Mouse (Mus musculus): ENCODE measurements at regions not wholly inside any gene's neighbourhood (a gene's known extent, or its start where the extent isn't known, plus 50 kb on each side); places are given as distances from the start of the nearest gene placed in this dataset.

DNA sequence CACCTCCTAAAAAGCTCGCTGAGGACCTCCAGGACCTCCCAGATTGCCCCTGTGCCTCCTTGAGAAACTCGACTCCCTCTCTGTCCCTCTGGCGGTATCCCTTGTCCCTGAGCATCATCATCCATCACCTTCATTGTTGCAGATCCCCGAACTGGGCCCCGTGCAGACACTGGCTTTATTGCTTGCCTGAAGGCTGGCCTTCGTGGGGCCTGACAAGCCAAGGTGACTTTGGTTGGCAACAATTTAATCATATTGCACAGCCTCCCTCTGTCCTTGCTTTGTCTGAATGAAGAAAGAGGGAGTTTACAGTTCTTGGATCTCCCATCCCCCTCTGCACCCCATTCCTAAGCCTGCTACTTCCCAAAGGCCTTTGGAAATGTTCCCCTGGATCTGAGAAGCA lies 78.3 kb upstream of the Ajap1 start:
- ATAC-seq (ENCODE audit: insufficient read depth) (no peak), DNase-seq (ENCODE audit: low read depth in 3 of 3, low spot score in 3 of 3) (no peak)
- H3K9me3 ChIP-seq (ENCODE audit: control insufficient read depth, low read length), result no peaks in the 10 kb centered on the region
- no peaks in the 10 kb centered on the region for H3K27me3 ChIP-seq (ENCODE audit: control insufficient read depth, insufficient read depth, low read length)
- H3K4me1 ChIP-seq (replicated peaks; ENCODE audit: control insufficient read depth in 2 of 2, insufficient read depth in 2 of 2, low read length in 1 of 2), result no peaks in the 10 kb centered on the region
- no peak overlapping the region for H3K4me2 ChIP-seq (ENCODE audit: low read depth)
- 40% methylated on average over 6 of the region's 6 CpGs for WGBS (ENCODE audit: insufficient replicate concordance)
- no peak overlapping the region for H3K27ac ChIP-seq
- H3K36me3 ChIP-seq (replicated peaks; ENCODE audit: control insufficient read depth, insufficient read depth, low read depth), result no peaks in the 10 kb centered on the region
- no peak overlapping the region for H3K4me3 ChIP-seq (ENCODE audit: insufficient read depth in 1 of 2, low read depth in 2 of 2, low read length in 2 of 2)
- H3K9ac ChIP-seq (replicated peaks), result no peak overlapping the region
- TF ChIP-seq EP300 (IDR thresholded peaks at IDR 0.05; ENCODE audit: low read depth) (no peak), CTCF (IDR thresholded peaks at IDR 0.05; ENCODE audit: low read depth) (no peak)

DNA sequence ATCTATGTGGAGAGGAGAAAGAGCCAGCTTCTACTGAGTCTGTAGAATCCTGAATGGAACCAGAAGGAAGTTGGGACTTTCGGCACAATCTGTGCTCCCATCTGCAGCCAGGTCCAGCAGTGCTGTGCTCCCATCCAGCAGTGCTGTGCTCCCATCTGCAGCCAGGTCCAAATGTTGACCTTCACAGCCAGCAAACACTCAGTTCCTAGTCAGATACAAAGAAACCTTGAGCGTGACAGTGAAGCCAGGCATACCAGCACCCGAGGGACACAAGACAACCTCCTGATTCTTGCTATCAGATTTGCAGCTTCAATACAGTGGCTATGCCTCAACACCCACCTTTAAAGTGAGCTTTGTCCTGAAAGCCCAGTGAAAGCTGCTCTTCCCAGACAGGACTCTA lies 79.4 kb upstream of the Ajap1 start:
- H3K9ac ChIP-seq (replicated peaks), result no peak overlapping the region
- no peaks in the 10 kb centered on the region for H3K36me3 ChIP-seq (replicated peaks; ENCODE audit: control insufficient read depth, insufficient read depth, low read depth)
- no peaks in the 10 kb centered on the region for H3K27me3 ChIP-seq (ENCODE audit: control insufficient read depth, insufficient read depth, low read length)
- H3K9me3 ChIP-seq (ENCODE audit: control insufficient read depth, low read length), result no peaks in the 10 kb centered on the region
- no peaks in the 10 kb centered on the region for H3K4me1 ChIP-seq (replicated peaks; ENCODE audit: control insufficient read depth in 2 of 2, insufficient read depth in 2 of 2, low read length in 1 of 2)
- no peak for DNase-seq (ENCODE audit: low read depth in 3 of 3, low spot score in 3 of 3)
- no peak overlapping the region for H3K27ac ChIP-seq
- H3K4me2 ChIP-seq (ENCODE audit: low read depth), result no peak overlapping the region
- H3K4me3 ChIP-seq (ENCODE audit: insufficient read depth in 1 of 2, low read depth in 2 of 2, low read length in 2 of 2), result no peak overlapping the region
- TF ChIP-seq EP300 (IDR thresholded peaks at IDR 0.05; ENCODE audit: low read depth), result no peak
- no peak for TF ChIP-seq CTCF (IDR thresholded peaks at IDR 0.05; ENCODE audit: low read depth)
- 65% methylated on average over 3 of the region's 3 CpGs for WGBS (ENCODE audit: insufficient replicate concordance)
- ATAC-seq (ENCODE audit: insufficient read depth), result no peak

DNA sequence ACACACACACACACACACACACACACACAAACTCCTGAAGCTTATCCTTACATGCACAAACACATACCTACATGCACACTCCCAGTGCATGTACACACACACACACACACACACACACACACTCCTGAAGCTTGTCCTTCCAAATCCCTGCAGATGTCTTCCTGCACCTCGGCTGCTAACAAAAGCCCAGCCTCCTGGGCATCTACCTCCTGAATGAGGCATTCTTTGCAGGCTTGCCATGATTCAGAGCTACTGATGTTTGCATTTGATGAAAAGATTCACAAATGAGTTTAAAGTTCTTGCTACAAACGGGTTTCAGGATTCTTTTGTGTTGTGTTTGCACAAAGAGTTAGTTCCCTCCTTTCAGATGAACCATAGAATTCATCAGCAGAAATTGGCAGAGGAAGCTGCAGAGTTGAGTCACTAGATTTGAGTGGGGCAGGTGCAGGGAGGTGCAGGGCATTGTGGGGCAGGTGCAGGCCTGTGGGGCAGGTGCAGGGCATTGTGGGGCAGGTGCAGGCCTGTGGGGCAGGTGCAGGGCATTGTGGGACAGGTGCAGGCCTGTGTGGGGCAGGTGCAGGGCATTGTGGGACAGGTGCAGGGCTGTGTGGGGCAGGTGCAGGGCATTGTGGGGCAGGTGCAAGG lies 84.8 kb upstream of the Ajap1 start:
- Histone ChIP-seq H3K4me2 (ENCODE audit: low read depth) (no peak overlapping the region), H3K27me3 (ENCODE audit: control insufficient read depth, insufficient read depth, low read length) (no peaks in the 10 kb centered on the region), H3K36me3 (replicated peaks; ENCODE audit: control insufficient read depth, insufficient read depth, low read depth) (no peaks in the 10 kb centered on the region), H3K27ac (no peak overlapping the region), H3K9me3 (ENCODE audit: control insufficient read depth, low read length) (no peaks in the 10 kb centered on the region), H3K4me3 (ENCODE audit: insufficient read depth in 1 of 2, low read depth in 2 of 2, low read length in 2 of 2) (no peak overlapping the region), H3K4me1 (replicated peaks; ENCODE audit: control insufficient read depth in 2 of 2, insufficient read depth in 2 of 2, low read length in 1 of 2) (no peaks in the 10 kb centered on the region), H3K9ac (replicated peaks) (no peak overlapping the region)
- 25% methylated on average over 2 of the region's 2 CpGs for WGBS (ENCODE audit: insufficient replicate concordance)
- TF ChIP-seq EP300 (IDR thresholded peaks at IDR 0.05; ENCODE audit: low read depth) (no peak), CTCF (IDR thresholded peaks at IDR 0.05; ENCODE audit: low read depth) (no peak)
- DNase-seq (ENCODE audit: low read depth in 3 of 3, low spot score in 3 of 3) (no peak), ATAC-seq (ENCODE audit: insufficient read depth) (no peak)

DNA sequence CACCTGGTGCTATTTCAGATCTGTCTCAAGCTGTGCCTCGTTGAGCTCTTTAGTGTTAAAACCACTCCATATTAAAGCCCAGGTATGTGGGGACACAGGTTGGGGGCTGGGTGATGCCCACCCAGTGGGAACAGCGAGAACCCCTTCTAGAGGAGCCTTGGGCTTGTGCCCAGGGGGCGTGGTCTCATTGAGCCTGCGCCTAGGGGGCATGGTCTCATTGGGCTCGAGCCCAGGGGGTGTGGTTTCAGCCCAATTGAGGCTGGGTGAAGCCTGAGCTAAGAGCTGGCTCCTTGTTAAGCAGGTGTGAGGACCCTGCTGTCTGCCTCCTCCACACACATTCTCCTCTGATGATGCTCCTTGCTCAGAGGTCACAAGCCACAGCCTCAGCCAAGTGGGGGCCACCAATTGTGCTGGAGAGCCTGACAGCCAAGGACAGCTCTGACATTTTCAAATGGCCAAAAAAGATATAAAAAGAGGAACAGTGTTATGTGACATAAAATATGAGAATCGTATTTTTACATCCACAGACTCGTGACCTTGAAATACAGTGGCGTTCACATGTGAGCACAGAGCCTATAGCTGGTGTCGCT lies 90.7 kb upstream of the Ajap1 start:
- TF ChIP-seq CTCF (IDR thresholded peaks at IDR 0.05; ENCODE audit: low read depth), result no peak
- no peak for TF ChIP-seq EP300 (IDR thresholded peaks at IDR 0.05; ENCODE audit: low read depth)
- no peak for ATAC-seq (ENCODE audit: insufficient read depth)
- H3K4me1 ChIP-seq (replicated peaks; ENCODE audit: control insufficient read depth in 2 of 2, insufficient read depth in 2 of 2, low read length in 1 of 2), result no peaks in the 10 kb centered on the region

DNA sequence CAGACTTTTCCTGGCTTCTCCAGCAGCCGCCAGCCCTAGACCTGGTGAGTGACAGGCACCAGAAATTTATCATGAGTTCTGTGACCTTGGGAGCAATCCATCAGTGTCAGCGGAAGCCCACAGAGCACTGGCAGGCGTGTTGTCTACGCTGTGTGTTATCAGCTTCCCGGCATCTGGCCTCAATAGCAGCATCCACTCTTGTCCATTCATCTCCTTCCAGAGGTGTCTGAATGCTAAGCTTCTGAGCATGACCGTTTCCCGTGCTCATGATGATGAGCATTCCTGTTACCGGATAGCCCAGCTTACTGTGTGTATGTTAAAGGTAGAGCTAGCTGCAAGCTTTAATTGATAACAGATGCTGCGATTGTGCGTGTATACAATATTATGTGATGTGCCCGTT lies 110.7 kb upstream of the Ajap1 start:
- no peak overlapping the region for H3K4me2 ChIP-seq (ENCODE audit: low read depth)
- no peak overlapping the region for H3K27ac ChIP-seq
- H3K27me3 ChIP-seq (ENCODE audit: control insufficient read depth, insufficient read depth, low read length), result no peaks in the 10 kb centered on the region
- H3K36me3 ChIP-seq (replicated peaks; ENCODE audit: control insufficient read depth, insufficient read depth, low read depth), result no peaks in the 10 kb centered on the region
- TF ChIP-seq CTCF (IDR thresholded peaks at IDR 0.05; ENCODE audit: low read depth) (no peak), EP300 (IDR thresholded peaks at IDR 0.05; ENCODE audit: low read depth) (no peak)
- 61% methylated on average over 11 of the region's 11 CpGs for WGBS (ENCODE audit: insufficient replicate concordance)
- H3K9me3 ChIP-seq (ENCODE audit: control insufficient read depth, low read length), result no peaks in the 10 kb centered on the region; the same call in 1 of the 2 replicates
- no peaks in the 10 kb centered on the region for H3K4me1 ChIP-seq (replicated peaks; ENCODE audit: control insufficient read depth in 2 of 2, insufficient read depth in 2 of 2, low read length in 1 of 2)
- ATAC-seq (ENCODE audit: insufficient read depth) (no peak), DNase-seq (ENCODE audit: low read depth in 3 of 3, low spot score in 3 of 3) (no peak)
- no peak overlapping the region for H3K4me3 ChIP-seq (ENCODE audit: insufficient read depth in 1 of 2, low read depth in 2 of 2, low read length in 2 of 2)
- no peak overlapping the region for H3K9ac ChIP-seq (replicated peaks)

More for the DNA sequence above, 90.7 kb upstream of the Ajap1 start:
- DNase-seq (ENCODE audit: low read depth in 3 of 3, low spot score in 3 of 3), result no peak
- WGBS (ENCODE audit: insufficient replicate concordance), result 46% methylated on average over 9 of the region's 9 CpGs
- Histone ChIP-seq H3K27ac (no peak overlapping the region), H3K9ac (replicated peaks) (no peak overlapping the region), H3K27me3 (ENCODE audit: control insufficient read depth, insufficient read depth, low read length) (no peaks in the 10 kb centered on the region), H3K9me3 (ENCODE audit: control insufficient read depth, low read length) (no peaks in the 10 kb centered on the region), H3K4me2 (ENCODE audit: low read depth) (no peak overlapping the region), H3K4me3 (ENCODE audit: insufficient read depth in 1 of 2, low read depth in 2 of 2, low read length in 2 of 2) (no peak overlapping the region), H3K36me3 (replicated peaks; ENCODE audit: control insufficient read depth, insufficient read depth, low read depth) (no peaks in the 10 kb centered on the region)
